Mouse (Mus musculus) limb, embryonic 13.5 days (tissue): Measurements from ENCODE around the gene Pcbp4. TPM values are rescaled to one million over a fixed set of nuclear protein-coding genes. Genes with fewer than 3 reads are reported as not detected.
A peak's percentile ranks its signal among the peaks of the same experiment; 100 is the strongest.

Source experiments
- ATAC-seq: fragments of 200-750 bp; cut with Nextera tagmentation; 2 replicates; pipeline ENCODE4 v1.8.0; 2017; ENCODE audit warnings: low read depth, moderate number of reproducible peaks, moderate TSS enrichment; ENCODE audit not compliant: low FRiP score
- H3K27ac ChIP-seq: fragments of 300-500 bp; sonication (generic); 2 replicates; pipeline ENCODE4 v1.5.1; 2015; ENCODE audit warnings: inconsistent platforms, mild to moderate bottlenecking, moderate library complexity
- H3K27me3 ChIP-seq: fragments of 300-500 bp; sonication (generic); 2 replicates; pipeline ENCODE4 v1.6.1; 2015; ENCODE audit warnings: mild to moderate bottlenecking, inconsistent platforms
- H3K36me3 ChIP-seq: fragments of 300-500 bp; sonication (generic); 2 replicates; pipeline ENCODE4 v1.6.1; 2015; ENCODE audit warnings: inconsistent platforms, mild to moderate bottlenecking, moderate library complexity
- H3K4me1 ChIP-seq: fragments of 300-500 bp; sonication (generic); 2 replicates; pipeline ENCODE4 v1.6.1; 2015; ENCODE audit warnings: inconsistent platforms
- H3K4me2 ChIP-seq: fragments of 300-500 bp; sonication (generic); replicated peaks from 2 replicates; pipeline ENCODE4 v1.6.1; 2015; ENCODE audit warnings: inconsistent platforms, mild to moderate bottlenecking, moderate library complexity
- H3K4me3 ChIP-seq: fragments of 300-500 bp; sonication (generic); 2 replicates; pipeline ENCODE4 v1.5.1; 2015; ENCODE audit warnings: moderate library complexity, mild to moderate bottlenecking, inconsistent platforms
- H3K9ac ChIP-seq: fragments of 300-500 bp; sonication (generic); 2 replicates; pipeline ENCODE4 v1.6.1; 2015; ENCODE audit warnings: mild to moderate bottlenecking, inconsistent platforms
- H3K9me3 ChIP-seq: fragments of 300-500 bp; sonication (generic); 2 replicates; pipeline ENCODE4 v1.6.1; 2016; ENCODE audit warnings: inconsistent platforms
- WGBS: fragments of 180-500 bp; shearing (Covaris S2); methylation state at CpG from one replicate; pipeline ENCODE4 v1.1.7; 2015; 5-methylcytosine and 5-hydroxymethylcytosine counted together
- polyA plus RNA-seq: library from polyadenylated mRNA; unstranded; fragments of >200 nt; fragmentation: Nextera tagmentation; extraction: Ambion mirVana; gene quantifications from 2 replicates; pipeline ENCODE4 v1.2.1, GENCODE M21; 2015

Gene Pcbp4
- polyA plus RNA-seq, 1 experiment from 2014 or later, result 129 TPM

GRCm38 (mm10) chr9:106420608-106421007, 32.5 kb upstream of the Pcbp4 start:
- peaks cover 53% of the 10 kb centered on the region for H3K4me1 ChIP-seq
- peak overlapping the region; percentile 81; the same call in 1 of the 2 replicates for H3K27ac ChIP-seq
- ATAC-seq, result peak; percentile 25; the same call in 1 of the 2 replicates
- WGBS, result 5% methylated on average over 2 of the region's 2 CpGs
- H3K27me3 ChIP-seq, result no peaks in the 10 kb centered on the region
- peak overlapping the region; percentile 53 for H3K4me2 ChIP-seq
- H3K4me3 ChIP-seq, result no peak overlapping the region
- H3K36me3 ChIP-seq, result no peaks in the 10 kb centered on the region
- H3K9ac ChIP-seq, result peak overlapping the region; percentile 40; the same call in 1 of the 2 replicates
- no peaks in the 10 kb centered on the region for H3K9me3 ChIP-seq

GRCm38 (mm10) chr9:106421033-106421864, 31.8 kb upstream of the Pcbp4 start:
- Histone ChIP-seq H3K27ac (peak overlapping the region; percentile 70), H3K27me3 (no peaks in the 10 kb centered on the region), H3K9me3 (no peaks in the 10 kb centered on the region), H3K36me3 (no peaks in the 10 kb centered on the region), H3K4me1 (peaks cover 53% of the 10 kb centered on the region), H3K4me2 (peak overlapping the region; percentile 53), H3K4me3 (no peak overlapping the region), H3K9ac (peak overlapping the region; percentile 40; the same call in 1 of the 2 replicates)
- ATAC-seq, result 0 out of 2 replicates have a peak, but pooled peaks have one; percentile 9
- WGBS, result 11% methylated on average over 18 of the region's 18 CpGs

- Histone ChIP-seq H3K27ac (0 out of 2 replicates have a peak overlapping the region, but pooled peaks have one; percentile 70), H3K4me2 (peak overlapping the region; percentile 53), H3K36me3 (no peaks in the 10 kb centered on the region), H3K9me3 (no peaks in the 10 kb centered on the region), H3K27me3 (no peaks in the 10 kb centered on the region), H3K9ac (no peak overlapping the region), H3K4me1 (peaks cover 51% of the 10 kb centered on the region), H3K4me3 (no peak overlapping the region)
- peak; percentile 68 for ATAC-seq
- 1% methylated on average over 3 of the region's 3 CpGs for WGBS
These were observed 31.3 kb upstream of the Pcbp4 start for GRCm38 (mm10) chr9:106421865-106422160.

- WGBS, result 20% methylated on average over 11 of the region's 11 CpGs
- H3K4me2 ChIP-seq, result peak overlapping the region; percentile 72
- no peaks in the 10 kb centered on the region for H3K9me3 ChIP-seq
- ATAC-seq, result peak; percentile 76
- H3K36me3 ChIP-seq, result peaks cover 31% of the 10 kb centered on the region
- peak overlapping the region; percentile 97 for H3K27ac ChIP-seq
- peak overlapping the region; percentile 68 for H3K9ac ChIP-seq
- H3K4me1 ChIP-seq, result peaks cover 12% of the 10 kb centered on the region
- no peaks in the 10 kb centered on the region for H3K27me3 ChIP-seq
- peak overlapping the region; percentile 80 for H3K4me3 ChIP-seq
These were observed 24.3 kb upstream of the Pcbp4 start for GRCm38 (mm10) chr9:106428719-106429220.

- H3K27me3 ChIP-seq, result no peaks in the 10 kb centered on the region
- peak within 1 kb of the TSS; percentile 97 for H3K27ac ChIP-seq
- H3K4me1 ChIP-seq, result peaks cover 12% of the 10 kb centered on the region
- peaks cover 38% of the 10 kb centered on the region for H3K36me3 ChIP-seq
- H3K4me3 ChIP-seq, result peak within 1 kb of the TSS; percentile 80
- H3K9ac ChIP-seq, result peak within 1 kb of the TSS; percentile 99
- WGBS, result under 1% methylated on average over 55 of the region's 55 CpGs
- peak within 1 kb of the TSS; percentile 72 for H3K4me2 ChIP-seq
- H3K9me3 ChIP-seq, result no peaks in the 10 kb centered on the region
- peak; percentile 94 for ATAC-seq
These were observed 23.7 kb upstream of the Pcbp4 start, which contains the start of gene Rpl29 for GRCm38 (mm10) chr9:106429221-106430014. Gene Rpl29 (plus strand): TSS chr9:106429454.

- H3K4me2 ChIP-seq, result peak overlapping the region; percentile 72
- WGBS, result 2% methylated on average over 4 of the region's 4 CpGs
- H3K36me3 ChIP-seq, result peaks cover 42% of the 10 kb centered on the region
- H3K9ac ChIP-seq, result peak overlapping the region; percentile 99
- H3K4me3 ChIP-seq, result peak overlapping the region; percentile 80
- no peak for ATAC-seq
- no peaks in the 10 kb centered on the region for H3K27me3 ChIP-seq
- H3K27ac ChIP-seq, result peak overlapping the region; percentile 97
- H3K4me1 ChIP-seq, result peaks cover 12% of the 10 kb centered on the region
- H3K9me3 ChIP-seq, result no peaks in the 10 kb centered on the region
These were observed 23.2 kb upstream of the Pcbp4 start for GRCm38 (mm10) chr9:106430015-106430264.

GRCm38 (mm10) chr9:106433389-106433788, 19.7 kb upstream of the Pcbp4 start:
- Histone ChIP-seq H3K27me3 (no peaks in the 10 kb centered on the region), H3K4me2 (no peak overlapping the region), H3K27ac (no peak overlapping the region), H3K9me3 (no peaks in the 10 kb centered on the region), H3K4me3 (no peak overlapping the region), H3K36me3 (peaks cover 46% of the 10 kb centered on the region), H3K9ac (no peak overlapping the region), H3K4me1 (peaks cover 30% of the 10 kb centered on the region)
- no peak for ATAC-seq
- WGBS, result 76% methylated on average over 7 of the region's 7 CpGs

GRCm38 (mm10) chr9:106436566-106436965, 16.5 kb upstream of the Pcbp4 start:
- H3K4me2 ChIP-seq, result peak overlapping the region; percentile 84; the same call in 1 of the 2 replicates
- ATAC-seq, result no peak
- H3K27ac ChIP-seq, result no peak overlapping the region
- no peaks in the 10 kb centered on the region for H3K27me3 ChIP-seq
- no peak overlapping the region for H3K4me3 ChIP-seq
- peaks cover 29% of the 10 kb centered on the region for H3K4me1 ChIP-seq
- WGBS, result 81% methylated on average over 9 of the region's 9 CpGs
- no peaks in the 10 kb centered on the region for H3K9me3 ChIP-seq
- H3K9ac ChIP-seq, result peak overlapping the region; percentile 35
- peaks cover 42% of the 10 kb centered on the region for H3K36me3 ChIP-seq

GRCm38 (mm10) chr9:106442680-106443079, 10.4 kb upstream of the Pcbp4 start:
- H3K27ac ChIP-seq, result no peak overlapping the region
- no peak overlapping the region for H3K4me2 ChIP-seq
- no peak overlapping the region for H3K4me3 ChIP-seq
- H3K36me3 ChIP-seq, result peaks cover 14% of the 10 kb centered on the region
- no peak for ATAC-seq
- no peak overlapping the region for H3K9ac ChIP-seq
- H3K4me1 ChIP-seq, result peaks cover 28% of the 10 kb centered on the region
- H3K9me3 ChIP-seq, result no peaks in the 10 kb centered on the region
- 76% methylated on average over 5 of the region's 5 CpGs for WGBS
- H3K27me3 ChIP-seq, result no peaks in the 10 kb centered on the region

- 76% methylated on average over 4 of the region's 4 CpGs for WGBS
- H3K27me3 ChIP-seq, result no peaks in the 10 kb centered on the region
These were observed 8.3 kb upstream of the Pcbp4 start for GRCm38 (mm10) chr9:106444836-106445235.

GRCm38 (mm10) chr9:106447348-106447747, 5.7 kb upstream of the Pcbp4 start, which contains the start of the genes Abhd14b and Abhd14a:
Gene Abhd14b (plus strand): TSS chr9:106447459.
Gene Abhd14a (minus strand): TSS chr9:106447678.
- under 1% methylated on average over 24 of the region's 24 CpGs for WGBS
- no peaks in the 10 kb centered on the region for H3K27me3 ChIP-seq
- H3K4me3 ChIP-seq, result peak within 1 kb of the TSS; percentile 68
- peak within 1 kb of the TSS; percentile 83 for H3K4me2 ChIP-seq
- peak within 1 kb of the TSS; percentile 72; the same call in 1 of the 2 replicates for H3K27ac ChIP-seq
- peak; percentile 88 for ATAC-seq
- no peaks in the 10 kb centered on the region for H3K9me3 ChIP-seq
- H3K4me1 ChIP-seq, result peaks cover 64% of the 10 kb centered on the region
- H3K9ac ChIP-seq, result peak within 1 kb of the TSS; percentile 76
- H3K36me3 ChIP-seq, result peaks cover 7% of the 10 kb centered on the region

More at GRCm38 (mm10) chr9:106444836-106445235, 8.3 kb upstream of the Pcbp4 start:
- Histone ChIP-seq H3K9ac (peak overlapping the region; percentile 19; the same call in 1 of the 2 replicates), H3K4me3 (no peak overlapping the region), H3K36me3 (peaks cover 14% of the 10 kb centered on the region), H3K9me3 (no peaks in the 10 kb centered on the region), H3K27ac (no peak overlapping the region), H3K4me2 (no peak overlapping the region), H3K4me1 (peaks cover 38% of the 10 kb centered on the region)
- ATAC-seq, result no peak

GRCm38 (mm10) chr9:106447951-106448350, 5.1 kb upstream of the Pcbp4 start:
- peak overlapping the region; percentile 76 for H3K9ac ChIP-seq
- H3K4me3 ChIP-seq, result peak overlapping the region; percentile 68
- no peaks in the 10 kb centered on the region for H3K9me3 ChIP-seq
- H3K27ac ChIP-seq, result peak overlapping the region; percentile 72; the same call in 1 of the 2 replicates
- peak overlapping the region; percentile 83 for H3K4me2 ChIP-seq
- H3K27me3 ChIP-seq, result no peaks in the 10 kb centered on the region
- H3K36me3 ChIP-seq, result peaks cover 7% of the 10 kb centered on the region
- 37% methylated on average over 9 of the region's 9 CpGs for WGBS
- peaks cover 70% of the 10 kb centered on the region for H3K4me1 ChIP-seq
- no peak for ATAC-seq
